Mouse (Mus musculus) thymus, adult 2 months (tissue): ENCODE measurements at regions not wholly inside any gene's neighbourhood (a gene's known extent, or its start where the extent isn't known, plus 50 kb on each side); places are given as distances from the start of the nearest gene placed in this dataset.

Experiments
- CTCF ChIP-seq: fragments of 200-500 bp; IDR thresholded peaks from 2 replicates; pipeline ENCODE4 v1.5.1; 2012; ENCODE audit warnings: mild to moderate bottlenecking, control low read depth, low read length, moderate library complexity, borderline replicate concordance; ENCODE audit not compliant: control insufficient read depth, poor library complexity, insufficient read depth; ENCODE audit errors: extremely low read depth
- POLR2A ChIP-seq: fragments of 200-500 bp; IDR thresholded peaks from 2 replicates; pipeline ENCODE4 v1.6.1; 2012; ENCODE audit warnings: mild to moderate bottlenecking, low read length, control low read depth, moderate library complexity; ENCODE audit not compliant: control insufficient read depth, poor library complexity, insufficient read depth; ENCODE audit errors: extremely low read depth

DNA sequence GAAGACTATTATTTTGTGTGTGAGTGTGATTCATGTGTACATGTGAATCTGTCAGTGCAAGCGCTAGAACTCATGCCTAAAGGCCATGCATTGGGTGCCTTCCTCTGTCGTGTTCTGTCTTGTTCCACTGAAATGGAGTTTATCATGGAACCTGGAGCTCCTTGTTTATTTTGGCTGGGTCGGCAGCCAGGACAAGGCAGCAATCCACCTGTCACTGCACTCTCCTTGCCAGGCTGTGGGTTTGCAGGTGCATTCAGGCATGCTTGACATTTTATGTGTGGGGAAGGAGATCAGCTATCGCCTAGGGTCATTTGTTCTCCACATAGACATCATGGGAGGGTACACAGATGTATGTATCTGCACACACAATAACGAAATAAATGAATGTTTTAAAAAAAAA is 129.4 kb upstream of the Hcn1 start:
- TF ChIP-seq CTCF: no peak
- no peak for TF ChIP-seq POLR2A
